Mouse (Mus musculus) adrenal gland, adult 18-20 months (tissue): ENCODE results near the gene Tmem270. TPM values are rescaled to one million over a fixed set of nuclear protein-coding genes. Genes with fewer than 3 reads are reported as not detected.

ENCODE experiments used
- DNase-seq, 2 experiments: peaks; one replicate each; pipeline ENCODE4 v3.0.0; 2021 to 2022; ENCODE audit warnings: low spot score in 2 of 2
- total RNA-seq, 2 experiments: library from RNA; stranded (reverse); gene quantifications; 1 replicate in 1 of 2; 2 replicates in 1 of 2; pipeline ENCODE4 v1.2.3; 2021

Tmem270 gene
- total RNA-seq, 2 experiments from 2014 or later, result not detected

GRCm38 (mm10) chr5:134888505-134888904, 18.0 kb downstream of the Tmem270 start:
- no peak for DNase-seq

DNA sequence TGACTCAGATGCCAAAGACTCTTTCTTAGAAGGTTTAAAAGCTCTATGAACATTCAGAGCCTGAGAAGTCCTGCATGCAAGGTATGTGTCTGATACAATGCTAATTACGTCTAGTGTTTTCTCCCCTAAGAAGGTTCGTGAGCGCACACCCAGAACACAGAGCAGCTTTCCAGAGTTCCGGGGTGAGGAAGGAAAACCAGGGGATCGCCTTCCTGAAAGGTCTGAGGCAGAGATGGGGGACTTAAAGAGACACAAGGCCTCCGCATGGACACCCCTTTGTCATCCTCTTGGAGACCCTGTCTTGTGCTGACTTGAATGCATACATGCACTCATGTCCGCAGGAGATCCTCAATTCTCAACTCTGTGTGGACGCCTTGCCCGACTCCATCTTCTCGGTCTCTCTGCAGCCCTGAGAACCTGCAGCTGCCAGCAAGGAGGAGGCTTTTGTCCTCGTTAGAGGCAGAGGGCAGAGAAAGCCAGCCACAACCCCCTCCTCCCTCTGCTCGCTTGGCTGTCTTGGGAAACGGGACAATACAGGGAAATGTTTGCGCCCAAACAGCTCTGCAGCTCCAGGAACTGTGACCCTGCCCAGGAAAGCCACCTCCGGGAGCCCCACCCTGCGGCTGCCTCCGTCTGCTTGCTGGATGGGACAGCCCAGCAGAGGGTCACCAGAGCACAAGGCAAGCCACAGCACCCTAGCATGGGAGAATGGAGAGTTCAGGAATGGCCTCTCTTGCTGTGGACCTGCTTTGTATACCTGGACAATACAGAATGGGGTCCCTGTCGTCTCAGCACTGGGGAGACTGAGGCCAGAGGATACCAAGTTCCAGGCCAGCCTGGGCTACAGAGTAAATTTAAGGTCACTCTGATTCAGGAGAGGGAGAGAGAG, 18.8 kb downstream of the Tmem270 start:
- DNase-seq, result no peak

GRCm38 (mm10) chr5:134883077-134883476, 23.5 kb downstream of the Tmem270 start:
- no peak for DNase-seq

- DNase-seq, result no peak
Observed at GRCm38 (mm10) chr5:134876801-134877200, 29.7 kb downstream of the Tmem270 start.

DNA sequence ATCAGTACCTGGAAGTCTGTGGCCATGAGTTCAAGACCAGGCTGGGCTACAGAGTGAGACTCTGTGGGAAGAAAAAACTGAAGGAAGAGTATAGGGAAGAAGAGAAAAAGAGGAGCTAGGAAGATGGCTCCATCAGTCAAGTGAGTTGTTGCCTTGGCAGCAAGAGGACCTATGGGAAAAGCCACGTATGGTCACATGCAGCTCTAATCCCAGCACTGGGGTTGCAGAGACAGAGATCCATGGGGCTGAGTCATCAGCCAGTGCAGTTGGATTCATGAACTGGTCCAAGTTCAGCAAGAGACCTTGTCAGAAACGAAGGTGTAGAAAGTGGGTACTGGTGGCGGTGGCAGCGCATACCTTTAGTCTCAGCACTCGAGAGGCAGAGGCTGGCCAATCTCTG, 31.3 kb downstream of the Tmem270 start:
- no peak for DNase-seq

- DNase-seq, result no peak
Observed at GRCm38 (mm10) chr5:134873956-134874879, 32.3 kb downstream of the Tmem270 start.

GRCm38 (mm10) chr5:134873034-134873433, 33.5 kb downstream of the Tmem270 start:
- DNase-seq, result no peak

GRCm38 (mm10) chr5:134872597-134872996, 33.9 kb downstream of the Tmem270 start:
- DNase-seq, result peak in 1 of 2 experiments; percentile 29

- DNase-seq, result no peak
Observed at GRCm38 (mm10) chr5:134868506-134868905, 38.0 kb downstream of the Tmem270 start.

- no peak for DNase-seq
Observed at GRCm38 (mm10) chr5:134867320-134868144, 39.0 kb downstream of the Tmem270 start.

DNA sequence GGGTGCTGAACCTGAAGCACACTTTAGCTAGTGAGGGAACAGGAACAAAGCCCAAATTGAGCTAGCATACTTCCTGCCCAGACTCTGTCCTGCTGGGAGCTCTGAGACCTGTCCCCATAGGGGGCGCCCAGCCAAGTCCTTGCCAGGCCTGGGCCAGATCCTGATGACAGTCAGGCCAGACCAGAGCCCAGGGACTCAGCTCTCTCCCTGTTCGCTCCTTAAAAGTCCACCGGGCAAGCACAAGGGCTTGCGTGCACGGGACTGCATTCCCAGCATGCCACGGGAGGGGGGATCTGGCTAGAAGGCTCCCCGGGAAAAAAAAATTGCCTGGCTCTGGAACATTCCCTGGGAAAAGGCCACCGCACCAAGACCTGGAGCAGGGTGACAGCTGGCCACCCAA, 41.4 kb downstream of the Tmem270 start:
- peak in 1 of 2 experiments; percentile 34 for DNase-seq

DNA sequence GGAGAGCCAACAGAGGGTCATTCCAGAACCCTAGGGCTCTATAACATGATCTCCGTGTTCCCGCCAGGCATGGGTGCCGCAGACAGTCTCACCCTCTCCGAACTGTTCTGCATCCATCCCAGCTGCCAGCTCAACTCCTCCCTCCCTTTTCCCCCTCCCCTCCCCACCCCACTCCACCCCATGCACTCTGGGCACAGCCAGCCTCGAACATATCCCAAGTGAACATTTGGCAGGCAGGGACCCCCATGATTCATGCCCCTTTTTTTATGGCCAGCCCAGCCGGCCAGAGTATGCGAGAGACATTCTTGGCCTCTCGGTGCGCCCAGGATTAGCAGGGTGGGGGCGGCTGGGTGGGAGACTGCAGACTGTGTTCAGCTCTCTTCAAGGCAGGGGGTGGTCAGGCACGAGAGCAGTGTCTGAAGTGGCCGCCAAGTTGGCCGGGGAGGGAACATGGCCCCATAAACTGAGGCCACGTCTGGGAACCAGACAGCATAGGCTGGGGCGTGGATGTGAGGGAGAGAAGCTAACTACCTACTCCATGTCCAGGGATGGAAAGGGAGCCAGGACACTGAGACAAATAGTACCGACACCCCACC, 44.5 kb downstream of the Tmem270 start:
- DNase-seq, result no peak

DNA sequence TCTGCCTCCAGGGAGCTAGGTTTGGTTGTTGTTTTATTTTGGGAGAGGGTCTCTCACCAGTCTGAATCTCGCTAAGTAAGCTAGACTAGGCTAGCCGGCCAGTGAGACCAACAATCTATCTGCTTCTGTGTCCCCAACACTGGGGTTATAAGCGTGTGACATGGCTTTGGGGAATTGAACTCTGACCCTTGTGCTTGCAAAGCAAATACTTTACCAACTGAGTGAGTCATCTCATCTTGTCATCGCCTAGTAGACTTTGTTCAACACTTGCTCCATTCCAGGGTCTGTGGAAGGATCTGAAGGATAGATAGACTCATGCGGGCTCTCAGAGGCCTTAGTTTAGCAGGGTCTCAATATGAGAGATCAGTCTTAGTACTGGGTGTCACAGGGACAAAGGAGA, 47.3 kb downstream of the Tmem270 start:
- DNase-seq, result no peak

DNA sequence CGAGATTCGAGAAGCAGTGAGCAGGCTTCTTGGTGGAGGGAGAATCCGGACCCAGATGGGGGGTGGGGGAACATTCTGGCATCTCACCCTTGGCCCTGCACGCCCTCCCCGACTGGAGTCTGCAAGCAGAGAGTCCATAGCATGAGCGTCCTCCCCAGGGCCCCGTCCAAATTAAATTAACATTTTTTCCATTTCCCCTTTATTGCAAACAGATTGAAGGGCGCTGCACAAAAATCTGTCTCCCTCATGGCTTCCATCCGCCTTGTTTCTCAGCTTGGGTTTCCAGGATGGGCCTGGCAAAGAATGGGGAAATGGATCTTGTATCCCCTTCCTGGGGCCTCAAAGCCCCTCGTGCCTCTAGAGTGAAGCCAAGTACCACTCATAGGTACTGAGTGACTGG, 48.2 kb downstream of the Tmem270 start:
- DNase-seq, result no peak

DNA sequence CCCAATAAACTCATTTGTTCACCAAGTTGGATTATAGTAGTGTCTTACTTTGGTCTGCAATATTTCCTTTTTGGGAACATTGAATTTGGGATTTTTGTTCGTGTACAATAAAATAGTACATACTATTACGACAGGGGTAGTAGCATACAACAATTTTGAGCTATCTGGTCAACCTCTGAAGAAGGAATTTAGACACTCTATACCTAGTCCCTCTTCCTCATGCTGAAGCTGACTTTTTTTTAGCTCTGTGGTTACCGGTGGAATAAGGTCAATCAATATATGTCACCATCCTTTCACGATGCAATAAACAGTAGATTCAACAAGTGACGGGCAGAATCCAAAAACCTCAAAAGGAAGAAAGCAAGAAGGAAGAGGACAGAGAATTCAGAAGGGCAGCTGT, 53.7 kb downstream of the Tmem270 start:
- no peak for DNase-seq

Other genes starting within 250 kb of the Tmem270 start
- 10 to 100 TPM; 20.2 to 21.9 TPM for gene Limk1, start 218.1 kb downstream of the Tmem270 start, total RNA-seq
- gene Eln, start 159.4 kb downstream of the Tmem270 start, total RNA-seq, result 10 to 100 TPM in 1 of 2 experiments, 1 to 10 TPM in 1; 9.0 to 18.1 TPM
- gene Cldn13, start 8.8 kb upstream of the Tmem270 start, total RNA-seq, result not detected
- gene Mettl27, start 25.6 kb upstream of the Tmem270 start, total RNA-seq, result 10 to 100 TPM; 23.1 to 23.6 TPM
- not detected for gene Cldn4, start 40.2 kb upstream of the Tmem270 start, total RNA-seq
- gene Cldn3, start 79.5 kb upstream of the Tmem270 start, total RNA-seq, result under 1 TPM; 0.50 to 0.54 TPM
- gene Abhd11, start 102.4 kb upstream of the Tmem270 start, total RNA-seq, result 10 to 100 TPM; 52.3 to 59.7 TPM
- 1 to 10 TPM; 6.0 to 7.2 TPM for gene Stx1a, start 116.7 kb upstream of the Tmem270 start, total RNA-seq
- gene Dnajc30, start 157.5 kb upstream of the Tmem270 start, total RNA-seq, result 10 to 100 TPM; 25.8 to 30.3 TPM
- gene Bud23, start 158.2 kb upstream of the Tmem270 start, total RNA-seq, result 10 to 100 TPM; 45.7 to 55.0 TPM
- 1 to 10 TPM; 1.9 to 2.5 TPM for gene Vps37d, start 171.5 kb upstream of the Tmem270 start, total RNA-seq
- gene Mlxipl, start 183.2 kb upstream of the Tmem270 start, total RNA-seq, result 100 to 1,000 TPM in 1 of 2 experiments, 10 to 100 TPM in 1; 67.0 to 169 TPM
- gene Tbl2, start 242.9 kb upstream of the Tmem270 start, total RNA-seq, result 10 to 100 TPM; 20.6 to 29.5 TPM